Mouse (Mus musculus) right cerebral cortex, postnatal 14 days (tissue): ENCODE results near the gene Olfr58.
"Not testable (repeated sequence)": the region's sequence is repeated elsewhere in the genome, so short reads cannot be mapped to it uniquely, and the experiment has no call there.

Source experiments
- DNase-seq: peaks from one replicate; pipeline ENCODE4 v3.0.0; 2022

Olfr58 gene

GRCm38 (mm10) chr9:19779983-19780382 is at the start of gene Olfr58:
Gene Olfr58, plus strand, starts transcription at chr9:19780283.
- DNase-seq: no peak

GRCm38 (mm10) chr9:19769136-19769535 is 10.9 kb upstream of the Olfr58 start:
- no peak for DNase-seq

- no peak for DNase-seq
Measured at GRCm38 (mm10) chr9:19769701-19770100, 10.4 kb upstream of the Olfr58 start.

GRCm38 (mm10) chr9:19803000-19803399 is 22.9 kb downstream of the Olfr58 start:
- no peak for DNase-seq

GRCm38 (mm10) chr9:19804606-19805005 is 24.5 kb downstream of the Olfr58 start, which contains the start of gene Olfr859:
Gene Olfr859, plus strand, starts transcription at chr9:19804906.
- DNase-seq: not testable (repeated sequence)
